Mouse (Mus musculus) 416B (cell line): ENCODE measurements around the gene Col28a1.

Experiments
- DNase-seq: peaks from one replicate; pipeline ENCODE4 v3.0.0; 2011; ENCODE audit warnings: low read depth

Col28a1 gene

DNA sequence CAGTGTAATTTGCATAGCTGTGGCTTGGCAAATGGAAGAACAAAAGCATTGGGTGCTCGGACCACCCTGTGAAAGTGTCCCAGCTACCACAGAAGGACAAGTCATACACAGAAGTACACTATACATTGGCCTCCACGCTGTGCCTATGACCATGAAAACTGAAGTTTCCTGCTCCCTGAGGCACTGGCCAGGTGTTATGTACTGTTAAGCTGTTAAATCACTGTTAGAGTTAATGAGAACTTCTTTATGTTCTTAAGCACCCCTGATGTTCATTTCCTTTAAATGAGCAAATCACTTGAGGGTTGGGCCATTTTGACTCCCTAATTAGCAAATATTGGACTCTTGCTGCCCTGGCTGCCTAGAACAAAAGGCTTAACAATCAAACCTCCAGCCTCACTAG lies 73.3 kb downstream of the Col28a1 start:
- DNase-seq: no peak

DNA sequence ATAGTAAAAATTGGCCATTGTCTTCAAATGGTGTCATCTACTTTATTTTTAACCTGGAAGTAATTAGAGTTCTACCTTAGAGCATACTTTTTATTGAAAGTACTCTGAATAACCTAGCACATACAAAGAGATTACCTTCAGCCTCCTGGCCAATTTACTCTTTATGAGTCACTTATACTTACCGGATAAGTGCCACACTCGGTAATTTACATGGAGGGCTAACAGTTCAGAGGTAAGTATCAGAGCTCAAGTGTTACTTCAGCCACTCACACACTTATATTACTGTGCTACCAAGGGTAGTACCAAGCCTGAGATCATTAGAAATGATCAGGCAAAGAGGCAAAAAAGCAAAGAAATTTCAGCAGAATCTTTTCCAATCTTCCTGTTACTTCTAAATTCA lies 73.8 kb downstream of the Col28a1 start:
- no peak for DNase-seq

DNA sequence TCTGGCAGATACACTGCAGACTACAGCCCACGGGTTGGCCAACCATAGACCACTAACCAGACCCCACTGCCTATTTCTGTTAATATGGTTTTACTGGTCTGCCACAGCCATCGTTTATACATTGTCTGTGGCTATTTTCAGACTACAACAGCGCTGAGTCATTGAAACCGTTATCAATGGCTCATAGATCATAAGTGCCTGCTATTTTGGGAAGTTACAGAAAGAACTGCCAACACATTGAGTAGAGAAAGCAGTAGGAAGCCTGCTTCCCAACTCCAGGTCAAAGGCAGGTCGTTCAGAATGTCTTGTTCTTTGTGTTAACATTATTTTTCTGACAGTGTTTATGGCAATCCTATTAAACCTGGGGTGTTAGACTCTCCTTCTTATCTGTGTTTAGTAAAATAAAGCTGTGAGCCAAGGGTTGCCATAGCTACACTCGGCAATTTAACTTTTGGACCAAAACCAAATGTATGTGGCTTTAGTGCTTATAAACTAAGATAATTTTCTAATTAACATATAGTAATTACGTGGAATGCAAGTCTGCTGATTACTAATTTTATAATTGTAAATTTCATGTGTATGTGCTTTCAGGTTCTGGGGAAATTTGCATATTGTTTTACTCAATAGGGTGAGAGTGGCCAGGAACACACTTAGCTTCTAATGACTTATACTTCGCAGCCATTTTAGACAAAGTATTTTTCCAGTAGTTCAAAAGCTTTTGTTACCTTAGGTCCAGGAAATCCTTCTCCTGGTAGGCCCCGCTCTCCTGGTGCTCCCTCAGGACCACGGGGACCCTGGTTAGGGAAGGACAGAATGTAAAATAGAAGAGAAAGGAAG lies 86.3 kb downstream of the Col28a1 start:
- DNase-seq: peak; percentile 90

DNA sequence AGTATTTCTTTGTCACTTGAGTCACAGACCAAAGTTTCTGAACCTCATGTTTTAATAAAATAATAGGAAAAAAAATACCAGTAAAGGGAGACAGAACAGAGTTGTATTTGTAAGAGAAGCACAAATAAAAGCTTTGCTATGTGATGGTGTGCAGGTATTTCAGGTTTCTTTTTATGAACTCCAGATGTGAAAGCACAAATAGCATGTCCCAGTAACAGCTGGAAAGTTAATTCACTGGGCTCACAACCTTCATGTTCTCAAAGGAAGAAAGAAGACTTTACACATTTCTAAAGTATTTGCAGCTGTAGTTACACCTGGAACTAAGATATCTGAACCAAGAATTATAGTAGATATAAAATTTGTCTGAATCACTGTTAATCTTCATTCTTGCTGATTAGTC lies 91.2 kb downstream of the Col28a1 start:
- no peak for DNase-seq

DNA sequence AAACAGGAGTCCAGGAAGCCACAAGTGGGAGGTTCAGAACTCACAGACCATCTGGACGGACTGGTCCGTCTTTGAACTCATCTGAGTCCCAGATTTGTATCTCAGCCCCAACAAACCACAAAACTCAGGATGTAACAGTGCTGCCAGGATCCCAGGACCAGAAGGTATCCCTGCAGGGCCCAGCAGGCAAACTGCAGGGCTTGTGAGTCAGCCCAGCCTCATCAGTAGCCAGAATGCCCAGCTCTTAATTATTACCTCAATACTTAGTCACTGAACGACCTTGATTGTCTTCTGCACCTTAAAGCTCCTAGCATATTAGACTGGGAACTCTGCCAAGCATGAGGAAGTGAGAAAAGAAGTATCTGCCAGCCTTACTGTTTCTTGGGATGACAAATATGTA lies 96.6 kb downstream of the Col28a1 start:
- DNase-seq: peak; percentile 34

DNA sequence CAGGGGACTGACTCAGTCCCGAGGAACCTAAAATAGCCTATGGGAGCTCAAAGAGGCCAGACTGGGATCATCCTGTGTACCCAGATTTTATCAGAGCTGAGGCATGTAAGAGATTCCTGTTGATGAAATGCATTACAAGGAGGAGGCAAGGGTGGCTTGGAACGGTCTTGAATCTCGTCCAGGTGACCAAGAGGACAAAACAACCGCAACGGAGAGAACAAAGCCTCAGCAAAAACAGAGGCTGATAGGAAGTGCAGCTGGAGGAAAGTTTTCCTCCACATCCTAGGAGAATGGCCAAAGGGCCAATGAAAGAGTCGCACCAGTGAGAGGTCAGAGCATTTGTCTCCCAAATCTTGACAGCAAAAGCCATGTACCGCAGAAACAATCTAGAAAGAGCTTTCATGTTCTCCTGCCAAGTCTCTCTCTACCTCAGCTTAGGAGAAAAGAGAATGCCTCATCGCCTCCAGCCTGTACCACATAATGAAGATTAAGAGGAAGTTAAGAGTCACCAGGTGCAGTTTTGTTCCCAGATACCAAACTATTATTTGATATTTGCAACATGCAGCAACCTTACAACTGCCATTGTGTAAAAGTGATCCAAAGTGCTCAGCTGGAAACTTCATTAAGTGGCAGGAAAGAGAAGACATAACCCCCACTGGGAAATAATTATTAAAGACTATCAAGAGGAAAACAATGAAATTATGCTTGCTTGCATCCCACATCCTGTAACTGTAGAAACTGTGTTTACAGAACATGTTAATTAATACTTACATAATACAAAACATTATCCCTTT lies 98.1 kb downstream of the Col28a1 start:
- no peak for DNase-seq

DNA sequence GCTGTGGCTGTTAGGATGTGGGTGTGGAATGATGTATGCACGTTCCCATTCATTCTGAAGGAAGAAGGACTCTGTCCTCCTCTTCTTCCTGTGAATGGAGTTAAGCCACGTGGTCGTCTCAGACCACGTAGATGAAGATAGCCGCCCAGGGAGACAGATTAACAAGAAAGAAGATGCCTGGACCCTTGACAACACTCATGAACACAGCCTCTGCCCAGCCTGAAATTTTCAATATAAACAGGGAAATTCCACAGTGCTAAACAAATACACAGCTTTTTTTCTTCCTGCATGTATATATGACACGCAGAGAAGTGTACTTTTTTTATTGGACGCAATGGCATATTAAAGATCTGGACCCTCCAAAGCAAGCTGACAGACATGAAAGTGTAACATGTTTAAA lies 98.9 kb downstream of the Col28a1 start:
- no peak for DNase-seq

DNA sequence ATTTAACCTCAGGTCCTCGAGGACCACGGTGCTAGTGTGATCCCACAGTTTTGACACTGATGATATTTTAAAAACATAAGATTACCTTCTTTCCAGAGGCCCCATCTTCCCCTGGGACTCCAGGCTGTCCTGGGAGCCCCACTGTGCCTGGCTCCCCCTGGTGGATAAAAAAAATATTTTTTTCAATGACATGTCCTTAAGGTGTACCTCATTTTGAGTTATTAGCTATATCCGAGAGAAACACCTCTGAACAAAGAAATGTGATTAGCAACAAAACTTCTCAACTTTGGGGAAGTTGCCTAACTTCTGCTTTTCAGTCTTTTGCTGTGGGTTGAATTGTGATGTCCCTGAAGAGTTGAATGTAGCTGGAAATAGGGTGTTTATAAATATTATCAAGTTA lies 105.6 kb downstream of the Col28a1 start:
- peak; percentile 49 for DNase-seq

DNA sequence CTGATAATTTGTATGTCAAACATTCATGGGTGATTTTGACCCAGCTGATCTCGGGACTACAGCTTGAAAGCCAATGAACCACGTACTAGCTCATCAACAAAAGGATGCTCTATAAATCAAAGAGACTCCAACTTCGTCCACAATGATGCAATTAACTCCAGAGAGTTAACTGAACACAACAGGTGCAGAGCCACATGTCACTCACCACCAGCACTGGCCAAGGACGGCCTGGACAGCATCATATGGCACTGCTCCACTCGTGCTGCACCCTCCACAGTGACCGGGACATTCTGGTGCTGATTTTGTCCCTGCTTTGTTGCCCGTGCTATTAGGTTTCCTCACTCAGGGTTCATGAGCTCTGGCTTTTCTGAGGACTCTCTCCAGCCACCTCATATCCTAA lies 107.6 kb downstream of the Col28a1 start:
- no peak for DNase-seq

DNA sequence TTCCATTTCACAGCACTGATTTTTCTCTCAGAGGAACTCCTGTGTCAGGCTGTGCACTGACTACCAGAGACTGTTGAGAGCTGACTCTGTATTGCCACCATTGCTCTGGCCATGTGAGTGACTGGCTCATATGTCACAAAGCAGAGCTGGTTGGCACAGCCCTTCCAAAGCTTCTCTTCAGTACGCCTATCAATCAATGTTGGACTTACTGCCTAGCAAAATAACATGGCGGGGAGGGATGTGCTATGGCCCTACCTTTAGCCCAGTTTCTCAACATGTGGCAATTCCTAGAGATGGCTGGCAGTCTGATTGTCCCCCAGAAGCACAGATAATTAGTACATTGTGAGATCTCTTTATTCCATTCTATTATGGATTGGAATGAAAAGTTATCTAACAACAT lies 109.2 kb downstream of the Col28a1 start:
- no peak for DNase-seq

DNA sequence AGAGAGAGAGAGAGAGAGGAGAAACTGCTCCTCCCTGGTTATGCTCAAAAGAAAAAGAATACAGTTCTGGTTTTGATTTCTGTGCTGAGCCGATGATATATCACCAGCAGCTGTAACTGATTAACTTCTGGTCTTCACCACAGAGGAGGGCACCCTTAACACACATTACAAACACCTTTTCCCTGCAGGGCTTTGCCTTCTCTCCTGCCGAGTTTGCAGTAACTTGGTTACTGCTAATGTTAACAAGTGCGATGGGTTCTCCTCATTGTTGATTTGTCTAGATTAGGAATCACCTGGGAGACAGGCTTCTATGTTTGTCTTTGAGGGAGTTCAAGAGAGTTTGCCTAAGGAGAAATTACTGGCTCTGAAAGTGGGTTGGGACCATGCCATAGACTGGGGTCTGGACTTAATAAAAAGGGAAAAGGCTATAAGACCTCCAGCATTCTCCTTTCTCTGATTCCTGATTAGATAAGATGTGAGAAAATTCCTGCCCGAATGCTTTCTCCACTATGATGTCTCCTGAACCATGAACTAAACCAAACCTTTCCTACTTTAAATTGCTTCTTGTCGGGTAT lies 114.8 kb downstream of the Col28a1 start:
- DNase-seq: no peak

DNA sequence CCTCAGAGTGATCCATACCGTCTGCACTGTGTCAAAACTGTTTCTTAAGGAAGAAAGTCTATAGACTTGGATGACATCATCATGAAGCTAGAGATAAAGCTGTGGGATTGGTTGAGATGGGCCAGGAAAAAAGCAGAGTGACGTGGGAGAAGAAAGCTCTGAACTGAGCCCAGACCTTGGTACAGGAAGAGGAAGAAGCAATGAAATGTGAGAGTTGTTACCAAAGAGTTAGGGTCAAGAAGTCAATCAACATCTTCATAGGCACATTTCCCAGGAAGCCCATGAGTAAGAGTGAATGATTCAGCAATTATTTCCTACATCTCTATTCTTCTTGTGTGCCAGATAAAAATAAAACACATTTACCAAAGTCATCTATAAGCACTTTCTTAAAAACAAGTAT lies 117.5 kb downstream of the Col28a1 start:
- DNase-seq: peak; percentile 80

DNA sequence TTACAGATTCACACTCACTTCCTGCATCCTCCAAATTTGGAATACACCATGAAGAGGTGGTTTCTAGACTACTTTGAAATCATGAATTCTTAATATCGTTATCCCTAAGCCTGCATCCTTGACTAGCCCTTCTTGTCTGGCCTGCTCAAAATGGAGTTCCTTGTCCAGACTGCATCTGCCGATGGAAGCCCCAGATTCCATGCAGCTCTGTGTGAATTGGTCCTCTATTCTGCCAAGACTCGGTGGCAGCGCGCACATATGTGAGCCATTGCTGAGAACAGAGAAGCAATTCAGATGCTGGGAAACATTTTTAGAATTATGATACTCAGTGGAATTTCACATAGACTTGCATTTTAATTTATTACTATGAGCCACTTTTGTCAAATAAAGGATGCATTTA lies 123.4 kb downstream of the Col28a1 start:
- no peak for DNase-seq

DNA sequence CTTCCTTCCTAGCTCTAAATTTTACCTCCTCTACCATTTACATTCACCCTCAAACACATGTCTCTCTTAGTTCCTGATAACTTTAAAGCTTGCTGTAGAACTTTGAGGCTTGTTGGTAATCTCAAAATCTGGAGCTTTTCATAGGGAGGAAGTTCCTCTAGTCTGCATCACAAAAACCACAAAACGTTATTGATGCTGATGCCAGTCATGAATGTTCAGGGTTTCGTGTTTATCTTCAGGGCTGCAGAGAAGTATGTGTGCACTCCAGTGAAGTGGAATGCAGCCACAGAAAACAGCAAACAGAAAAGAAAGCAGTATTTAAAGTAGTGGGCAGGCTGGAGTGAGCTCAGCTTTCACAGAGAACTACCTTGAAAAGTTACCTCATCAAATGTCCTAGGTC lies 124.0 kb downstream of the Col28a1 start:
- peak; percentile 78 for DNase-seq

DNA sequence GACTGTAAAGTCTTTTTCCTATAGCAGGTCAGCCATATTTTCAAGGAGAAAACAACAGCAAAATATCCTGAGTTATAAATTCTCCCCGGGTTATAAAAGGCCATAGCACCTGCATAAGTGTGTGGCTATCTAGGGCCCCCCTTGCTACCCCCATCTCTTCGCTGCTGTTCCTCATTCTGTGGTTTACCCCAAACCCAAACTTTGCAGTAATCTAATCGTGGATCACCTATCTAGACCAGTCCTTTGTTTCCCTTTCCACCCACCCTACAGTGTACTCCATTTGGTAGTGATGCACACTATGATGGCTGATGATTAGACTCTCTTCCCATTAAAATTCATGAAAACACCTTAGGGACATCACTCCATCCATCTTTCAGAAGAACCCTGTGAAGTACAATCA lies 125.3 kb downstream of the Col28a1 start:
- DNase-seq: peak; percentile 41

DNA sequence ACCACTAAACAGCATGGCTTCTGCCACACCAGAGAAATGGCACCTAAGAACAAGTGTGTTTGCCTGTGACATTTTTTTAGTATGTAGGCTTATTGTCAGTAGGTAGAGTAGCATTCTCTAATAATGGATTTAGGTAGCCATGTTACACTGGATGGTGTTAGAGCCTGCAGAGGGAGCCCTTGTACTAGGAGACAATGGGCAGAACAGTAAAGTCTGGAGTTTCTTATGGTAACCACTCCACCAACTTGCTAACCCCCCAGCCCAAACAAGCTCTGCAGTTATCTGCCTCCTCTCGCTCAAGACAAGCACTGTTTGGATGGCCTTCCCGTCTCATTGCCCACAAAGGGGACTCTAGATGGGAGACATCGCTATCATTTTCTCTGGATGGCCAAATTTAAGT lies 126.2 kb downstream of the Col28a1 start:
- DNase-seq: peak; percentile 82

DNA sequence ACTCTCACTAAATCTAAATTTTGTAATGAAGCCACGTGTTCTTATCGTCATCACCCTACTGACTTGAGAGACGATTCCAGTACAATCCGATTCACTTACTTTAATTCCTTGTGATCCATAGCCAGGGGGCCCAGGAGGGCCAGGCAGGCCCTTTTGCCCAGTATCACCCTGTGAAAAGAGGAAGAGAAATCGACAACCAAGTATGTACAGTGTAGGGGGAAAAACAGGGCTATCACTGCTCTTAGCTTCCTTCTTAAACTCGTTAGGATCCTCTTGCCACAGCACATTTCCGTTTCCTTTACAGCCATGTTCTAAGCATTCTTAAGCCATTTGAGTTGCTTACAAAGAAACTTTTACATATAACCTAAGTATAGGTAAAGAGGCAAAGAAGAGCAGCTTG lies 133.2 kb downstream of the Col28a1 start:
- no peak for DNase-seq

DNA sequence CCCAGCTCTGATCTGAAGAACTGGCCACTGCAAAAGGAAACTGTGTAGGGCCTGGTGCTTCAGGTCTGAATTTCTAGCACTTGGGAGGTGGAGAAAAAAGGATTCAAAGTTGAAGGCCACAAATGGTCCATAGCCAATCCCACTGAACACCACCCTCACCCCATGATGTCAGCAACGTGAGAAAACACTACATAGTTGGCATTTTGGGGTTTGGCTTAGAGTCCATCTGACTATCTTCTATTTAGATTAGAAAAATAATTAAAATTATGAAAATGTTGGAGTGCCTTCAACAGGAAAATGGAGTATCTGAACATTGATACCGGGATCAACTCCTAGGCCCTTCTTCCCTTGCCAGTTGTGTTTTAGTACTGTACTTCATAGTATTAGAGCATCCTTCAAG lies 144.2 kb downstream of the Col28a1 start:
- DNase-seq: peak; percentile 17

DNA sequence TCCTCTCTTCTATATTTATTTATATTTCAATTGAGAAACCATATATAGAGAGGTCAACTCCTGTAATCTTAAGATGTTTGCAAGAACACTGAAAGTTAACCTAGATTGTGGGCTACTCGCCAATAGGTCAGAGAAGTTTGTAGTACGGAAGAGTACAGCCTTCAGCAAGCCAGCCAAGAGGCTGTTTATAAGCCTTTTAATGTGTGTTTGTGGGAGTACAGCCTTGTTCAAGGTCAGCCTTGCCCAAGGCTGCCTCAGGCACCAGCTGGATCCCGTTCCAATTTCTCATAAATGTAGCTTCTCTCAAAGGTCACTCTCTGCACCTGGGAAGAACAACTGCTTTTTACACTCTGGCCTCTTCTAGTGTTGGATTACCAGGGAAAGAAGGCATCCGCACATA lies 146.0 kb downstream of the Col28a1 start:
- no peak for DNase-seq

DNA sequence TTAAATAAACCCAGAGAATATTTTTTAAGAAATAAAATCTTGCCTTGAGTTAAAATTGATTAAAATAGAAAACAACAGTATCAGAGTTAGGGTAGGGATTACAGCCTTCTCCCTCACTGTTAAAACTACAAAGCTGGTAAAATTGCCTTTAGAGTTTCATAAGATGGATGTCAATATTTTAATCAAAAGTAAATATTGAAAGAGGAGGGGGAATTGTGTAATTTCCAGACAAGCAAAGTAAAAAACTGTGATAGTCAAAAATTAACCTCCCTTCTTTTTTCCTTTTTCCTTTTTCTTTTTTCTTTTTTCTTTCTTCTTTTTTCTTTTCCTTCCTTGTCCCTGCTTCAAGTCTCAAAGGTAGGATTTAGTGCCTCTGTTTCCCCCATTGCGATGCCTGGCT lies 146.6 kb downstream of the Col28a1 start:
- no peak for DNase-seq

DNA sequence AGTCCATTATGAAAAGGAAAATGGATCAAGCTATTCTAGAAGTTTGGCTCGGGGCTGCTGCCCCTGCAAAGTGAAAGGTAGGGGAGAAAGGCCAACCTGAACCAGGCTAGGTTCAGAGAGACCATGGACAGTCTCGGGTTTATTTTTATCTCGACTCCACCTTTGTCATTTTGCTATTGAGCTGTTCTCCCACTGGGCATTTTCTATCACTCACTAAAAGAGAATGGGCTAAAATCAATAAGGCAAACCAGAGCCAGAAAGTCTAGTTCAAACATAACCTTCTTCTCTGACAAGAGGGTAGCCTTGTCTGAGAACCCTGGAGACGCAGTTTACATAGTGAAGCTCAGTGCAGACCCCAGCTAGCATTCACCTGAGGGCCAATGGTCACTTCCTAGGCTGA lies 163.7 kb downstream of the Col28a1 start:
- DNase-seq: no peak

DNA sequence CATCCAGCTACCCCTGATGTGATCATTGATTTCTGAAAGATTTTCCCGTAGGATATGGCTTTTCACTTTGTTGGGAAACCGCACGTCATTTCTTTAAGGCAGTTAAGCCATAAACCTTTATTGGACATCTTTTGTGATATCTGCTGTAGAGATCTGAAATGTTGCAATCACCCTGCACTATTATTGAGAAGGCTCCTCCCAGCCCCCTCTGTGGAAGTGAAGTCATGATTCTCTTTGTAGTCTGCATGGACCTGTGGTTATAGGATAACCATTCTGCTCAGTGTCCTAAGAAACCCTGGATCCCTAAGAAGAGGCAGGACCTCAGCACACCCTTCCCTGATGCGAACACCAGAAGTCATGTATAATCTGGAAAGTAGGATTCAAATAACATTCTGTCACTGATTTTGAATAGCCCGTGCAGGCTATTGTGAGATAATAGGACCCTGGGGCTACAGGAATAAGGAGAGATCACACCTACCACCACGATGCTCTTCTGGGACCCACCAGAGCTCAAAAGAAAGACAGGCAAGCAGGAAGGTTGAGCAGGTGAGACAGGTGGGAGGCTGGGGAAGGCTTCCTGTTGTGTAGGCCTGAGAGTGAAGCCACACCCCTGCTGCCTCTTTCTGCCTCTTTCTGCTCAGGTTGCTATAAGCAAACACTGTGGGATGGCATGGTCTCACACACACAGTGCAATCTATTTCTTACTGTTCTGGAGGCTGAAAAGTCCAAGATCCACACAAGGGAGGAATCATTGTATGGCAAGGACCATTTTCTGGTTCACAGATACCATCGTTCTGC lies 166.9 kb downstream of the Col28a1 start:
- peak; percentile 20 for DNase-seq
